Mouse (Mus musculus) kidney, embryonic 16.5 days (tissue): ENCODE data around the gene Tuba3a. TPM values are rescaled to one million over a fixed set of nuclear protein-coding genes. Genes with fewer than 3 reads are reported as not detected.
"Not testable (repeated sequence)": the region's sequence is repeated elsewhere in the genome, so short reads cannot be mapped to it uniquely, and the experiment has no call there.

Source experiments
- ATAC-seq: fragments of 200-750 bp; cut with Nextera tagmentation; 2 replicates; pipeline ENCODE4 v1.8.0; 2017; ENCODE audit warnings: moderate TSS enrichment; ENCODE audit not compliant: low FRiP score, low TSS enrichment
- H3K27ac ChIP-seq: fragments of 300-500 bp; sonication (generic); 2 replicates; pipeline ENCODE4 v1.5.1; 2014; ENCODE audit warnings: low read length
- H3K27me3 ChIP-seq: fragments of 300-500 bp; sonication (generic); 2 replicates; pipeline ENCODE4 v1.6.1; 2014; ENCODE audit warnings: low read length, control low read depth, mixed read lengths; ENCODE audit not compliant: insufficient read depth
- H3K36me3 ChIP-seq: fragments of 300-500 bp; sonication (generic); 2 replicates; pipeline ENCODE4 v1.6.1; 2014; ENCODE audit warnings: low read length, control low read depth, mixed read lengths; ENCODE audit not compliant: insufficient read depth
- H3K4me1 ChIP-seq: fragments of 300-500 bp; sonication (generic); 2 replicates; pipeline ENCODE4 v1.6.1; 2014; ENCODE audit warnings: low read length, control low read depth, mixed read lengths; ENCODE audit not compliant: insufficient read depth
- H3K4me2 ChIP-seq: fragments of 300-500 bp; sonication (generic); replicated peaks from 2 replicates; pipeline ENCODE4 v1.6.1; 2014; ENCODE audit warnings: low read depth, low read length
- H3K4me3 ChIP-seq: fragments of 300-500 bp; sonication (generic); 2 replicates; pipeline ENCODE4 v1.5.1; 2014; ENCODE audit warnings: mild to moderate bottlenecking, low read length
- H3K9ac ChIP-seq: fragments of 300-500 bp; sonication (generic); replicated peaks from 2 replicates; pipeline ENCODE4 v1.6.1; 2014; ENCODE audit warnings: low read length
- H3K9me3 ChIP-seq: fragments of 300-500 bp; sonication (generic); 2 replicates; pipeline ENCODE4 v1.6.1; 2016; ENCODE audit warnings: low read length, control low read depth
- WGBS: fragments of 180-500 bp; shearing (Covaris S2); extraction: QIAGEN DNeasy Blood & Tissue Kit; methylation state at CpG from one replicate; pipeline ENCODE4 v1.1.7; 2014; 5-methylcytosine and 5-hydroxymethylcytosine counted together
- polyA plus RNA-seq: library from polyadenylated mRNA; unstranded; fragments of >200 nt; fragmentation: Nextera tagmentation; extraction: Ambion mirVana; gene quantifications from 2 replicates; pipeline ENCODE4 v1.2.1, GENCODE M21; 2015

Tuba3a gene
- polyA plus RNA-seq, 1 experiment from 2014 or later = 0.65 TPM

- H3K36me3 ChIP-seq = no peaks in the 10 kb centered on the region
- peaks cover 3% of the 10 kb centered on the region; the same call in 1 of the 2 replicates for H3K4me1 ChIP-seq
- whole genome bisulfite sequencing = 21% methylated on average over 17 of the region's 17 CpGs
- H3K27me3 ChIP-seq = no peaks in the 10 kb centered on the region; the same call in 1 of the 2 replicates
- H3K9me3 ChIP-seq = no peaks in the 10 kb centered on the region
- ATAC-seq = peak; percentile 87
- peak overlapping the region; percentile 46 for H3K4me2 ChIP-seq
- H3K4me3 ChIP-seq = peak overlapping the region; percentile 13; the same call in 1 of the 2 replicates
- H3K27ac ChIP-seq = no peak overlapping the region
- H3K9ac ChIP-seq = peak overlapping the region; percentile 43
Observed at GRCm38 (mm10) chr6:125271455-125272227, 14.2 kb downstream of the Tuba3a start.

- H3K36me3 ChIP-seq = no peaks in the 10 kb centered on the region
- H3K4me3 ChIP-seq = no peak overlapping the region
- no peak overlapping the region for H3K9ac ChIP-seq
- no peaks in the 10 kb centered on the region for H3K9me3 ChIP-seq
- H3K4me1 ChIP-seq = peaks cover 3% of the 10 kb centered on the region; the same call in 1 of the 2 replicates
- no peak for ATAC-seq
- no peaks in the 10 kb centered on the region; the same call in 1 of the 2 replicates for H3K27me3 ChIP-seq
- WGBS = 49% methylated on average over 6 of the region's 6 CpGs
- no peak overlapping the region for H3K4me2 ChIP-seq
- no peak overlapping the region for H3K27ac ChIP-seq
Observed at GRCm38 (mm10) chr6:125268799-125269198, 17.0 kb downstream of the Tuba3a start.

GRCm38 (mm10) chr6:125267469-125267868, 18.4 kb downstream of the Tuba3a start:
- Histone ChIP-seq H3K36me3 (no peaks in the 10 kb centered on the region), H3K4me1 (peaks cover 3% of the 10 kb centered on the region; the same call in 1 of the 2 replicates), H3K9ac (no peak overlapping the region), H3K27ac (no peak overlapping the region), H3K4me3 (no peak overlapping the region), H3K9me3 (no peaks in the 10 kb centered on the region), H3K27me3 (no peaks in the 10 kb centered on the region; the same call in 1 of the 2 replicates), H3K4me2 (no peak overlapping the region)
- WGBS = 81% methylated on average over 3 of the region's 3 CpGs
- no peak for ATAC-seq

GRCm38 (mm10) chr6:125266600-125266999, 19.2 kb downstream of the Tuba3a start:
- not testable (repeated sequence) for H3K9ac ChIP-seq, H3K4me2 ChIP-seq, H3K4me3 ChIP-seq, H3K27me3 ChIP-seq, H3K4me1 ChIP-seq, H3K27ac ChIP-seq, H3K9me3 ChIP-seq, ATAC-seq, H3K36me3 ChIP-seq
- WGBS = 78% methylated on average over 6 of the region's 6 CpGs

- ATAC-seq = no peak
- Histone ChIP-seq H3K4me2 (no peak overlapping the region), H3K27ac (no peak overlapping the region), H3K9ac (no peak overlapping the region), H3K4me1 (no peaks in the 10 kb centered on the region), H3K36me3 (no peaks in the 10 kb centered on the region), H3K4me3 (no peak overlapping the region), H3K27me3 (no peaks in the 10 kb centered on the region; the same call in 1 of the 2 replicates), H3K9me3 (no peaks in the 10 kb centered on the region)
- WGBS = 67% methylated on average over 13 of the region's 13 CpGs
Observed at GRCm38 (mm10) chr6:125266091-125266490, 19.8 kb downstream of the Tuba3a start.

GRCm38 (mm10) chr6:125265239-125265638, 20.6 kb downstream of the Tuba3a start:
- Histone ChIP-seq H3K4me3 (no peak overlapping the region), H3K27ac (no peak overlapping the region), H3K36me3 (no peaks in the 10 kb centered on the region), H3K9ac (no peak overlapping the region), H3K27me3 (no peaks in the 10 kb centered on the region; the same call in 1 of the 2 replicates), H3K4me2 (no peak overlapping the region), H3K4me1 (no peaks in the 10 kb centered on the region), H3K9me3 (no peaks in the 10 kb centered on the region)
- 39% methylated on average over 10 of the region's 10 CpGs for WGBS
- no peak for ATAC-seq

- Histone ChIP-seq H3K36me3 (no peaks in the 10 kb centered on the region), H3K4me2 (no peak overlapping the region), H3K27me3 (no peaks in the 10 kb centered on the region), H3K9ac (no peak overlapping the region), H3K9me3 (no peaks in the 10 kb centered on the region), H3K4me1 (no peaks in the 10 kb centered on the region), H3K4me3 (no peak overlapping the region), H3K27ac (no peak overlapping the region)
- no peak for ATAC-seq
- 79% methylated on average over 9 of the region's 9 CpGs for WGBS
Observed at GRCm38 (mm10) chr6:125264219-125264618, 21.6 kb downstream of the Tuba3a start.

GRCm38 (mm10) chr6:125260006-125260555, 25.8 kb downstream of the Tuba3a start:
- Histone ChIP-seq H3K4me2 (no peak overlapping the region), H3K9ac (no peak overlapping the region), H3K9me3 (no peaks in the 10 kb centered on the region), H3K4me1 (no peaks in the 10 kb centered on the region), H3K27ac (no peak overlapping the region), H3K36me3 (no peaks in the 10 kb centered on the region), H3K4me3 (no peak overlapping the region), H3K27me3 (no peaks in the 10 kb centered on the region)
- 85% methylated on average over 10 of the region's 10 CpGs for WGBS
- no peak for ATAC-seq

- 0 out of 2 replicates have a peak, but pooled peaks cover 3% of the 10 kb centered on the region for H3K9me3 ChIP-seq
- no peak overlapping the region for H3K9ac ChIP-seq
- no peak for ATAC-seq
- no peak overlapping the region for H3K4me3 ChIP-seq
- no peaks in the 10 kb centered on the region for H3K36me3 ChIP-seq
- H3K27me3 ChIP-seq = no peaks in the 10 kb centered on the region
- no peaks in the 10 kb centered on the region for H3K4me1 ChIP-seq
- no peak overlapping the region for H3K4me2 ChIP-seq
- no peak overlapping the region for H3K27ac ChIP-seq
- 73% methylated on average over 8 of the region's 8 CpGs for WGBS
Observed at GRCm38 (mm10) chr6:125256222-125256966, 29.4 kb downstream of the Tuba3a start.
